ENCODE assay signal across 22 mouse cellular contexts in the genomic region with DNA sequence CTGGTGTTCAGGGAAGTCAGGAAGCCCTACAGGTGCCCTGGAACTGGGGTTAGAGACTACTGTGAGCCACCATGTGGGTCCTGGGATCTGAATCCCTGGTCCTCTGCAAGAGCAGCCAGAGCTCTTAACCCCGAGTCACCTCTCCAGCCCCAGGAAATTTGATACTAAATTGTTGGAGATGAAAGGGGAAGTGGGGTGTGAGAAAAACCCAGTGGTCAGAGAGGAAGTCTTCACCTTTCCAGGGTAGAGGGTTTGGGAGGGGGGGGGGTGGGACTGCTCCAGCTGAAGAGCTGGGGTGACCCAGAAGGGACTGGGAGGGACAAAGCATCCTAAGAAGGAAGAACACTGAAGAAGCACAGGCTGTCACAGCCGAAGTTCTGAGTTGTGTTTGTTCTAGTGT. TPM values are rescaled to one million over a fixed set of nuclear protein-coding genes. Genes with fewer than 3 reads are reported as not detected.
A peak's percentile ranks its signal among the peaks of the same experiment; 100 is the strongest.
DNase-seq lines count a peak whose midpoint lies in the region; ATAC-seq lines count a peak whose summit lies in the region.
"Had no signal": no experiment of that assay in that cellular context is flagged by ENCODE, and none has a peak within 500 bp of the region (broad histone marks: within the 10 kb centered on the region; RNA-seq: fewer than 3 reads in every experiment).

No protein-coding gene starts in this region.

- 81% methylated on average over 2 of the region's 2 CpGs for WGBS in hindbrain, embryonic 14.5 days

- peaks cover 32% of the 10 kb centered on the region for H3K36me3 ChIP-seq in hindbrain, embryonic 14.5 days (replicated peaks; ENCODE audit: control insufficient read depth, insufficient read depth)

- ATAC-seq in granulocyte monocyte progenitor cell, adult 5-6 weeks (replicated peaks; ENCODE audit: poor library complexity, severe bottlenecking), result peak; percentile 51
- ATAC-seq in hindbrain, embryonic 14.5 days (ENCODE audit: low FRiP score), result no peak
- ATAC-seq: forebrain, embryonic 13.5 days; forebrain, embryonic 15.5 days; forebrain, postnatal 0 days had no signal

- H3K27me3 ChIP-seq in hindbrain, embryonic 14.5 days (ENCODE audit: control insufficient read depth, insufficient read depth, low read length), result no peaks in the 10 kb centered on the region
- H3K27me3 ChIP-seq: embryonic facial prominence, embryonic 12.5 days; forebrain, embryonic 13.5 days; forebrain, embryonic 15.5 days had no signal

- no peak overlapping the region for H3K27ac ChIP-seq in hindbrain, embryonic 14.5 days
- H3K27ac ChIP-seq: embryonic facial prominence, embryonic 10.5 days; embryonic facial prominence, embryonic 12.5 days; forebrain, embryonic 13.5 days; forebrain, embryonic 15.5 days had no signal

- no peaks in the 10 kb centered on the region for H3K9me3 ChIP-seq in hindbrain, embryonic 14.5 days (ENCODE audit: control insufficient read depth, low read length)
- H3K9me3 ChIP-seq: embryonic facial prominence, embryonic 10.5 days; embryonic facial prominence, embryonic 12.5 days; forebrain, embryonic 13.5 days; forebrain, embryonic 15.5 days had no signal

- H3K4me2 ChIP-seq in hindbrain, embryonic 14.5 days (replicated peaks), result no peak overlapping the region
- H3K4me2 ChIP-seq: embryonic facial prominence, embryonic 12.5 days; forebrain, embryonic 13.5 days; forebrain, embryonic 15.5 days had no signal

- H3K9ac ChIP-seq in hindbrain, embryonic 14.5 days, result no peak overlapping the region
- H3K9ac ChIP-seq: embryonic facial prominence, embryonic 12.5 days; forebrain, embryonic 13.5 days; forebrain, embryonic 15.5 days; forebrain, postnatal 0 days had no signal

- no peaks in the 10 kb centered on the region for H3K4me1 ChIP-seq in hindbrain, embryonic 14.5 days (replicated peaks; ENCODE audit: control insufficient read depth, insufficient read depth, low read length)
- H3K4me1 ChIP-seq: embryonic facial prominence, embryonic 12.5 days; forebrain, embryonic 13.5 days; forebrain, embryonic 15.5 days had no signal

- DNase-seq in 416B (ENCODE audit: low read depth) (peak; percentile 46), A20 (ENCODE audit: low read depth, low spot score) (peak; percentile 4), MEL-GATA-1-ER (ENCODE audit: extremely low read depth, low read depth) (peak; percentile 25)
- no peak for DNase-seq in hindbrain, embryonic 14.5 days (ENCODE audit: low spot score)
- no peak for DNase-seq in layer of hippocampus, adult 18-20 months (ENCODE audit: low spot score in 2 of 2)
- no peak for DNase-seq in urinary bladder, postnatal 10 days (ENCODE audit: low spot score)
- DNase-seq: adrenal gland, adult 2 months; adrenal gland, postnatal 10 days; adrenal gland, postnatal 25 days; cerebellum, adult 11 months; cerebellum, adult 18-20 months; cerebellum, adult 8-10 months; cerebellum, adult 9-11 months; cerebellum, postnatal 14 days; cerebellum, postnatal 36 days; forebrain, postnatal 0 days had no signal

- H3K4me3 ChIP-seq in hindbrain, embryonic 14.5 days (replicated peaks; ENCODE audit: low read length), result no peak overlapping the region
- H3K4me3 ChIP-seq: embryonic facial prominence, embryonic 10.5 days; embryonic facial prominence, embryonic 12.5 days; forebrain, embryonic 13.5 days; forebrain, embryonic 15.5 days had no signal

RNA-seq across cellular contexts. Expression of gene Tpbgl, which starts 19.3 kb away (rescaled TPM):
- total RNA-seq in granulocyte monocyte progenitor cell, adult 5-6 weeks (2014; fragmentation: Nextera tagmentation), result not detected in 2 replicates
- not detected in 2 replicates for total RNA-seq in granulocyte monocyte progenitor cell, adult 5-6 weeks (2017)
- polyA plus RNA-seq in hindbrain, embryonic 14.5 days (2014; fragmentation: Nextera tagmentation; extraction: Ambion mirVana), result 1.7 and 2.5 TPM in 2 replicates
- 1 to 10 TPM; 5.5 to 6.3 TPM for total RNA-seq in layer of hippocampus, adult 18-20 months (2021)
- polyA plus RNA-seq: C2C12 had no signal

Comparison
In these comparisons a context has a peak if more than half of its experiments do, and no peak if none do; other contexts are left out.
1. DNase-seq: peak in 416B (single experiment), A20 (single experiment) and MEL-GATA-1-ER (single experiment); none in hindbrain, embryonic 14.5 days (single experiment), layer of hippocampus, adult 18-20 months (0 of 2) and urinary bladder, postnatal 10 days (single experiment).
2. RNA of gene Tpbgl, which starts 19.3 kb away (total RNA-seq): 5.5 to 6.3 TPM in layer of hippocampus, adult 18-20 months; not detected in granulocyte monocyte progenitor cell, adult 5-6 weeks; every median in the first group is over 4 times any median in the second.